Mouse (Mus musculus) monocyte, adult 5-6 weeks (primary cell): ENCODE results near the gene Caln1. TPM values are rescaled to one million over a fixed set of nuclear protein-coding genes. Genes with fewer than 3 reads are reported as not detected.

Experiments
- ATAC-seq: fragments of 153-309, 156-312 bp; replicated peaks from 2 replicates; pipeline ENCODE4 v1.8.0; 2017; ENCODE audit warnings: mild to moderate bottlenecking; ENCODE audit not compliant: low TSS enrichment, insufficient number of reproducible peaks, severe bottlenecking, poor library complexity, low FRiP score
- total RNA-seq: library from RNA; stranded (forward); fragments of 200-1000, 200-491, 200-594 nt; gene quantifications from 3 replicates; pipeline ENCODE4 v1.2.3, GENCODE M21; 2017

The Caln1 gene
- total RNA-seq = not detected in 3 replicates

GRCm38 (mm10) chr5:130369237-130369636, at the start of gene Caln1:
Gene Caln1, plus strand, starts transcription at chr5:130369455.
- no peak for ATAC-seq

DNA sequence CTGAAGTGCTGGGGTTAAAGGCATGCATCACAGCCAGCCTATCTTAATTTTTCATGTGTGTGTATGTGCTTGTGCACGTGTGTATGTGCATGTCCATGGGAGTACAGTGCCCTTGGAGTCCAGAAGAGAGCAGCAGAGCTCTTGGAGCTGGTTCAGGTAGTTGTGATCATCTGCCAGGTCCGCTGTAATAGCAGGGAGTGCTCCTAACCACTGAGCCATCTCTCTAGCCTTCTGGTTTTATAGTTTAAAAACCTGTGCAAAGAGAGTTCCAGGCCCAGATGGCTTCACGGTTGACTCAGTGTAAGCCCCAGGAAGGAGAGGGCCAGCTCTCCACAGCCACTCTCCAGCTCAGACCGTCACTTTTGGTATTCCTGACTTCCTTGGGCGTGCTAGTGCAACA, 49.5 kb upstream of the Caln1 start:
- no peak for ATAC-seq

DNA sequence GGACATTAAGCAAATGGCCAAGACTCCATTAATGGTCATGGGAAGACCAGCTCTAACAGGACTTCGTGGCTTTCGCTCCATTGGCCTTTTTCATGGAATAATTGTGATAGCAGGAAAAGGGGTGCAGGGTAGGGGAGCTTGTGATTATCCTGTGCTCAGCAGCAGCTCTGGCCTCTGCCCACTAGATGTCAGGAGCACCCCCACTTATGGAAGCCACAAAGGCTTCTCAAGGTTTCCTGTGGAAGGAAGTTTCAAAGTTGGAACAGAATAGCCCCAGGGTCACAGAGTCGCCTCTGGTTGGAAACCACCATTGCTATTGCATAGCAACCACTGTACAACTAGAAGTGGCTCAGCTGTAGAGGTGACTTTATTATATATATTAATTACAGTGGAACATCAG, 48.8 kb upstream of the Caln1 start:
- ATAC-seq = no peak

- ATAC-seq = no peak
Measured at GRCm38 (mm10) chr5:130325486-130325885, 43.8 kb upstream of the Caln1 start.

DNA sequence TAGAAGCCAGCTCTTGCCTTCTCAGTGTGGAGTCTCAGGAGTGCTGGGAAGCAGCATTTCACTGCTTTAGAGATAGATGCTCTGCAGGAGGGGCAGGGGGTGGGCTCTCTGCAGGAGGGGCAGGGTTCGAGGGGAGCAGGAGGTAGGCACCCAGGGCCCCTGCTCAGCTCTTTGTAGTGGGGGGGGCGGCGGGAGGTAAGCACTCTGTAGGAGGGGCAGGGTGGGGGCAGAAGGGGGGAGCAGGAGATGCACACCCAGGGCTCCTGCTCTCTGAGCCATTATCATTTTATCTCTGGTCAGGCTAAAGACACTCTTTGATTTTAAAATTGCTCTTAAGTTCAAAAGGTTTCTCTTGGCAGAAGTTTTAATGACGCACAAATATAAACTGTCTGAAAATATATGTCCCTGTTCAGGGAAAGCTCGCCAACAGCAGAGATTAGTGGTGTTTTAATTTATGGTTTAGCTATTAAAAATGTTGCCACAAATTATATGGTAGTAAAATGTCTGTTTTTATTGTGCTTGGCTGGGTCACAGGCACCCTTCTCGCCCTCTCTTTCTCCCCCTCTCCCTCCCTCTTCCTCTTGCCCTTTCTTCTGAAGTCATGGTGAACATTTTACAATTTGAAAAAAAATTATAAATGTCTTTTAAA, 41.5 kb upstream of the Caln1 start:
- ATAC-seq = no peak

- no peak for ATAC-seq
Measured at GRCm38 (mm10) chr5:130328366-130328765, 40.9 kb upstream of the Caln1 start.

DNA sequence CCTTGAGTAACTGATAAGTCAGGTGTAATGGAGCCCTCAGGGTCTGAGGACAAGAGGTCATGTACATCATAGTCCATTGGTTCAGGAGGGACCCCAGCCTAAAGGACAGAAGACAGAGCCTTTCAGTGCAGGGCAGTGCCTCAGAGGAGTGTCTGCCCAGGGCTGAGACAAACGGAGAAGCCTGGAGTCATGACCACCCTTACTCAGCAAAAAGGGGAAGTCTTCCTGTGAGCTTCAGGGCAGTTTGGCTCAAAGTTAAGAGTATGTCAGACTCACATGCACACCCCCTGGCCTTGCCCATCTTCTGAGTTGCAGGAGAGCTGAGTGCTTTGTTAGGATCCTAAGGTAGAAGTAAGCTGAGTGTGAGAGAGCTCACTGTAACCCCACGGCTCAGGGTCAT, 39.4 kb upstream of the Caln1 start:
- no peak for ATAC-seq

DNA sequence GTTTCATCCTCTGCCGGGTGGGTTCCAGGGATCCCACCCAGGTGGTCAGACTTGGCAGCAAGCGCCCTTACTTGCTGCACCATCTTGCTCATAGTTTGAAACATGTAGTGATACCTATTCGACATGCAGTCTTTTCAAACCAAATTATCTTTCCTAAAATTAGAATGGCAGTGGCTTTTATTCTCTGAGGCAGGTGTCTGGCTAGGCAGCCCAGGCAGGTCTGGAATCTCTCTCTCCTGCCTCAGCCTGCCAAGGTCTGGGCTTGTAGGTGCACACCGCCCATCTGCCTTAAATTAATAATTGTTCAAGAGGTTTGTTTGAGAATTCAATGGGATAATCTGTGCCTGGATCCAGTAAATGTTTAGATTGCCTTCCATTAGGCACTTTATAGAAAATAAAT, 38.5 kb upstream of the Caln1 start:
- no peak for ATAC-seq

- ATAC-seq = no peak
Measured at GRCm38 (mm10) chr5:130331206-130331605, 38.0 kb upstream of the Caln1 start.

DNA sequence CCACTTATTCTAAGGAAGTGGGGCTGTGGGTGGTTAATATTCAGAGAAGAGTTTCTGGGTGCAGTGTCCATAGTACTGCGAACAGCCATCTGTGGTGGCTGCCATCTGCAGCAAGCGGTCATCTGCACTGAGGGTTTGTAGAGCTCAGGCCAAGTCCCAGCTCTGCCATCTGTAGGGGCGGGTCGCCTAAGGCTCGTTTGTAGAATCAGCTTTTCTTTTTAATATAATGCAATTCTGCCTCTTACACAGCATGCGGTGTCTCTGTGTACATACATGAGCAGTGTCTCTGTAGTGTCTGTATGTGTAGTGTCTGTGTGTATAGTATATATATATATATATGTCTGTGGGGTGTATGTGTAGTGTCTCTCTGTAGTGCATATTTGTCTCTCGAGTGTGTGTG, 35.7 kb upstream of the Caln1 start:
- no peak for ATAC-seq

- no peak for ATAC-seq
Measured at GRCm38 (mm10) chr5:130333971-130334370, 35.3 kb upstream of the Caln1 start.

DNA sequence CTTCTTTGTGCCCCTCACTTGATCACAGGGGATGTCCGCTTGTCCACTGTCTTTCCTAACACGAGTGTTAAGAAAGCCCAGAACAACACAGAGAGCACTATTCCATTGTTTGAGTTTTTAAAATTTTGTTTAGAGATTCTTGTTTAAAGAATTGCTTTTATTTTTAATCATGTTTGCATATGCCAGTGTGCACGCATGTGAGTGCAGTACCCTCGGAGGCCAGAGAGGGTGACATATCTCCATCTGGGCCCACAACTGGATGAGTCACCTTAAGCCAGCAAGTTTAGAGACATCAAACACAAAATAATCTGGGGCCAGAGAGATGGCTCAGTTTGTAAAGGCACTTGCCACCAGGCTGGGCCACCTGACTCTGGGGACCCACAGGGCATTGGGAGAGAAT, 33.8 kb upstream of the Caln1 start:
- ATAC-seq = no peak

GRCm38 (mm10) chr5:130340656-130341055, 28.6 kb upstream of the Caln1 start:
- no peak for ATAC-seq

DNA sequence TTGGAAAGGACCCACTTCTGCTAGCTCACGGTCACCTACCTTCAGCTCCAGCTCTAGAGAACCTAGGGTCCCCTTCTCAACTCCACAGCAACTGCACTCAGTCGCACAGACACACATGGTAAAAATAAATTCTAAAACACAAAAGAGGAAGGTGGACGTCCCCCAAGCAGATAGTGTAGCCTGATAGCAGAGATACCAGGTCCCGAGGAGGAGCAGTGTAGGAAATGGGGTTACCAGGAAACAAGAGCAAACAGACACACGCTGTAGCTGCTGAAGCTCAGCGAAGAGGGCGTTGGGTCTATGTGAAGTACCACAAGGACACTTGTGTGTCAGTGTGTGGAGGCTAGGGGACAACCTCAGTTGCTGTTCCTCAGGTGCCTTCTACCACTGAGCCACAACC, 24.3 kb upstream of the Caln1 start:
- ATAC-seq = no peak

DNA sequence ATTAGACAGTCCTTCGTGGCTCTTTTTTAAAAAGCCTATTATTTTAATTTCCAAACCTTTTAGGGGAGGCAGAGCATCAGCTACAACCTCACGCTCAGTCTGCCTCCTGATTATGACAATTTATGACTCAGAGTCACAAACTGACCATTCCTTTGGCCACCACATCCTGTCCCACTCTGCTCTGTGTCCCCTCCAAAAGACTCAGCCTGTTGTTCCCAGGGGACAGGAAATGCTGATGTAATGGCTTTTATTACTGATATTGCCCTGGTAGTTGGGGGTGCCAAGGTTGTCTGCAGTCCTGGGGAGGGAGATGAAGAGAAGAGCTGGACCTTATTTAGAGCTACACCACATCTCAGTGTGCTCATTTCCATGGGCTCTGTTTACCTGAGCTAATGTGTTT, 23.4 kb upstream of the Caln1 start:
- no peak for ATAC-seq

DNA sequence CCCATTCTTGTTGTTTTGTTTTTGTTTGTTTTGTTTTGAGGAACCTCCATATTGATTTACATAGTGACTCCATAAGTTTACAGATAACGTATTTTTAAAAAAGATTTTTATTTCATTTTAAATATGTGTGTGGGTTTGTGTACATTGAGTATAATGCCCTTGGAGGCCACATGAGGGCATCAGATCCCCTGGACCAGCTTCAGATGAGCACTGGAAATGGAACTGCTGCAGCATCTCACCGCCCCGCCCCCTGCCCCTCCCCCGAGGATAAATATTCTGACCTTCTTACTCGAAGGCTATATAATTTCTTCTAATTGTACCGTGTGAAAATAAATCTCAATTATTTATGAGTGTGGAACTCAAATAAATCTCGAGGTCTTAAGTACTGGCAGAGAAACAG, 14.0 kb upstream of the Caln1 start:
- ATAC-seq = no peak

DNA sequence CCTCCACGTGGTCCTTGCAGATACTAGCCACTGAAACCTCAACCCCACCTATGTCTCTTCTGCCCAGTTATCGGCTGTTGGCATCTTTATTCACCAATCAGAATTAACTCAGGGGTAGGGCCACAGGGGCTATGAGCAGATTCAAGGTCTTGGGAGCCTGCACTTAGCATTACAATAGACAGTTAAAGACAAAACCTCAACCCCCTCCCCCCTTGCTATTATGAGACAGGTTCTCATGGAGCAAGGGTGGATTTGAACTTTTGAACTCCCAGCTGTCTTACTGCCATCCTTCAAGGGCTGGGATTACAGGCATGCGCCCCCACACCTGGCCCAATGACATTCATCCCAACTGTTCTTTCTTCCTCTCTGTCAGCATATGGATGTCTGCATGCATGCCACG, 6.1 kb upstream of the Caln1 start:
- ATAC-seq = no peak

DNA sequence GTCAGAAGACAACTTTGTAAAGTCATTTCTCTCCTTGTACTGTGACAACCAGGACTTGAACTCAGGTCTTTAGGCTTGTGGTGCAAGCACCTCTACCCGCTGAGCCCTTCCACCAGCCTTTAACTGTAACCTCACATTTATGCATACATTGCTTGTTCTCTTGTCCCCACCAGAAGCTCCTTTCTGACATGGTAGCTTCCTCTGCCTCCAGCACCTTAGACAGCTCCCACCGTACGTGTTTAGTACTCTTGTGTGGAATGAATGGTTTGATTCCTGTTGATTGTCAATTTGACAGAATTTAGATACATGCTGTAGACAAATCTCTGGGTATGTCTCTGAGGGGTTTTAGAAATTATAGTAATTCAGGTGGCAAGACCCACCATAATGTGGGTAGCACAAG, 5.5 kb upstream of the Caln1 start:
- no peak for ATAC-seq

DNA sequence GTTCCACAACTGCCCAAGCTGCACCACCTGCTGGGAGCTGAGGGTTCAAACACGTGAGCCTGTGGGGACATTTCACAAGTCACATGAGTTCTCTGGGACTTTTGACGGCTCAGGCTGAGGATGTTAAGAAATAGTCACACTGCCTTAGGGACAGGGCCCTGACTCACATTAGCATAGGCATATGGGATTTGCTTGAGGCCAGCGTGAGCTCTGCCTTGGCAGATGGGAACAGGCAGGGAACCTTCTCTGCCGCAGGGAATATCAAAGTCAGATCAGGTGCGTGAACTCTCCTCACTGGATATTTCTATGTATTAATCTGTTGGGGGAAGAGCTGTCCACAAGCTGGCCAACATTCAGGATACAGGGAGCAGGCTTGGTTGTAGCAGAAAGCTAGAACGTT, 1.0 kb upstream of the Caln1 start:
- ATAC-seq = no peak

DNA sequence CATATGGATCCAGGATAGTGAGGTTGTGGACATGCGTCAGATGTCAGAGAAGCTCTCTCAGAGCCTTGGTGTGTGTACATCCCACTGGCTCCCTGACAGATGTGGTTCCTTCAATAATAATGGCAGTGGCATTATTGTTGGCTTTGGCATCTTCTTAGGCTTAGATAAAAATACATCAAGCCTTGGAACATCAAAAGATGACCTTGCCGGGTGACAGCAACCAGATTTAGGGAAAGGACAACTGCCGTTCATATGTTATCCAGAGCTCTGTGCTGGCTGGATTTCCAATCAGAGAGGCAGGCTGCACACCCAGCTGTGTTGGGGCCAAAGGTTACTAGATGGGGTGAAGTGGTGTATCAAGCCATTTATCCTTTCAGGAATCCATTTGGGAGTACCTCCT, 6.2 kb downstream of the Caln1 start:
- ATAC-seq = no peak

DNA sequence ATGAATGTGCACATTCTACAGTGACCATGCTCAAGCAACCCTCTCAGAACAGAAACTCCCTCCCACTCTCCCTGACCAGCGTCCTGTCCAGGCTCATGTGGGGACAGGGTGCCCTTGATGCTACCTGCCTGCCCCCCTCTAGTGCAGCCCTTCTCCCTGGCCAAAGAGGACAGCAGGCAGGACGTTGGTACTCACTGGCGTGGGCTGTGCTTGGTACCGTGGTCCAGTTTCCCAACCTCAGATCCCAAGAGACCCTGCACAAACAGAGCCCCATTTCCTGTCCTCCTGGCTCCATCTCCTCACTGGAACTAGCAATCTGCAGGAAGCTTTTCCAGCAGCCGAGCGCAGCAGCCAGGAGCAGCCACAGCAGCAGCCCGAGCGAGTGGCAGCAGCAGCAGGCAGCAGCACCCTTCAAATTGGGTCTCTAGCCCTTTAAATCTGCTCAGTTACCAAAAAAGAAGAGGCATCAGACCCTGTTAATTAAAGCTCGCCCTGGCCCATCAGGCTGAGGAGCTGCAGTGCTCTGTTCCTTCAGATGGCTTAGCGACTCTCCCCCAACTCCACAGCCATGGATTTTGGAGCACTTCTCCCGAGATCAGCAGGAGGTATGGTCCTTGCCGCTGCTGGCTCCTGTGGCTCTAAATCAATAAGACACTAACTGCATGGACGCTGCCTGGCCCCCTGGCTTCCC, 15.1 kb downstream of the Caln1 start, which contains the start of gene A330070K13Rik:
Gene A330070K13Rik, minus strand, starts transcription at position 410 of the 691 bp plus-strand sequence.
- ATAC-seq = no peak
